Mouse (Mus musculus): ENCODE results near the gene Ctsf.
"Not testable (repeated sequence)": the region's sequence is repeated elsewhere in the genome, so short reads cannot be mapped to it uniquely, and the experiment has no call there.

Gene Ctsf

GRCm38 (mm10) chr19:4854552-4855469 is at the start of gene Ctsf:
Ctsf (plus strand) TSS chr19:4855130.
- DNase-seq = no peak

GRCm38 (mm10) chr19:4810309-4810708 is 44.6 kb upstream of the Ctsf start:
- no peak for DNase-seq

GRCm38 (mm10) chr19:4810746-4811062 is 44.2 kb upstream of the Ctsf start:
- DNase-seq = no peak

- DNase-seq = peak; percentile 96
Measured at GRCm38 (mm10) chr19:4811063-4811908, 43.6 kb upstream of the Ctsf start, which contains the start of the genes Gm21992 and Rbm14. Gm21992 (minus strand) TSS chr19:4811612. Rbm14 (minus strand) TSS chr19:4811634.

GRCm38 (mm10) chr19:4811909-4812242 is 43.1 kb upstream of the Ctsf start:
- DNase-seq = no peak

- DNase-seq = not testable (repeated sequence)
Measured at GRCm38 (mm10) chr19:4812334-4812949, 42.5 kb upstream of the Ctsf start.

- peak; percentile 68 for DNase-seq
Measured at GRCm38 (mm10) chr19:4813015-4813414, 41.9 kb upstream of the Ctsf start.

GRCm38 (mm10) chr19:4817182-4817835 is 37.6 kb upstream of the Ctsf start:
- no peak for DNase-seq

- DNase-seq = no peak
Measured at GRCm38 (mm10) chr19:4820678-4821303, 34.1 kb upstream of the Ctsf start.

- DNase-seq = no peak
Measured at GRCm38 (mm10) chr19:4828444-4829114, 26.4 kb upstream of the Ctsf start.

GRCm38 (mm10) chr19:4829156-4829555 is 25.8 kb upstream of the Ctsf start:
- DNase-seq = no peak

GRCm38 (mm10) chr19:4833977-4834376 is 21.0 kb upstream of the Ctsf start:
- no peak for DNase-seq

- DNase-seq = no peak
Measured at GRCm38 (mm10) chr19:4836096-4836495, 18.8 kb upstream of the Ctsf start.

- DNase-seq = no peak
Measured at GRCm38 (mm10) chr19:4837049-4837448, 17.9 kb upstream of the Ctsf start.

- DNase-seq = no peak
Measured at GRCm38 (mm10) chr19:4838526-4839140, 16.3 kb upstream of the Ctsf start.

- peak; percentile 96 for DNase-seq
Measured at GRCm38 (mm10) chr19:4839149-4839548, 15.8 kb upstream of the Ctsf start, which contains the start of the genes Ccs and Ccdc87. Ccs (minus strand) TSS chr19:4839332. Ccdc87 (plus strand) TSS chr19:4839366.

- no peak for DNase-seq
Measured at GRCm38 (mm10) chr19:4840848-4841247, 14.1 kb upstream of the Ctsf start.

GRCm38 (mm10) chr19:4842611-4843010 is 12.3 kb upstream of the Ctsf start:
- DNase-seq = no peak

GRCm38 (mm10) chr19:4845846-4846245 is 9.1 kb upstream of the Ctsf start:
- no peak for DNase-seq

- peak; percentile 34 for DNase-seq
Measured at GRCm38 (mm10) chr19:4847490-4847889, 7.4 kb upstream of the Ctsf start.

- no peak for DNase-seq
Measured at GRCm38 (mm10) chr19:4849800-4850199, 5.1 kb upstream of the Ctsf start.
